Mouse (Mus musculus) kidney, adult 2 months (tissue): Measurements from ENCODE around the gene Dock6.

Experiments
- CTCF ChIP-seq: fragments of 200-500 bp; conservative IDR thresholded peaks from 2 replicates; pipeline ENCODE4 v1.5.1; 2011; ENCODE audit warnings: low read depth, mild to moderate bottlenecking, control low read depth, low read length, moderate library complexity, mixed read lengths; ENCODE audit not compliant: insufficient read depth, insufficient read length
- POLR2A ChIP-seq: fragments of 200-500 bp; IDR thresholded peaks from one replicate; pipeline ENCODE4 v1.6.1; 2011; ENCODE audit warnings: low read depth, low read length, control low read depth

DNA sequence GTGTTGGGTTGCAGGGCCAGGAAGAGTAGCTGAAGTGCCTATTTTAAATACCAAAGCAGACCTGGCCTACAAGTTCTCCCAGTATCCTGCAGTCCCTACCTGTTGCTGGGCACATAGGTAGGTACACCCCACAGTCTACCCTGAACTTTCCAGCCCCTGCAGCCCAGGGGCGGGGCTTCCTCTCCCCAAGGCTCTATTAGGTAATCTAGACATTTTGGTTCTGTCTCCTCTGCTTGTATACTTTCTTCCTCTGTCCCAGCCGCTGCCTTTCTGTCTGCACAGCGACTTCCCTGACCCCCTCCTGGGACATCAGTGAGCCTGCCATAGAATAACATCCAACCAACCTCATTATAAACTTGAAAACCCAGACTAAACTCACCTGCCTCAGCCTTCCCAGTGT, 102.1 kb downstream of the Dock6 start:
- TF ChIP-seq CTCF (no peak), POLR2A (no peak)
